Mouse (Mus musculus) mouse trophoblast stem cell (cell line): Measurements from ENCODE around the gene Hnrnpa1.

Experiments used
- in situ Hi-C, 2 experiments: fragments of 300-500 bp; cut with MseI, MboI; formaldehyde crosslinking; loops; 2 replicates in 1 of 2; 3 replicates in 1 of 2; pipeline ENCODE4 v1.15.1; 2025

Hnrnpa1 gene

GRCm38 (mm10) chr15:103240160-103241028 is at the start of gene Hnrnpa1:
TSS of gene Hnrnpa1 (plus strand) at chr15:103240432.
- in situ Hi-C loops, result no loop called here

GRCm38 (mm10) chr15:103190531-103191462 is 49.4 kb upstream of the Hnrnpa1 start:
- in situ Hi-C loops, result no loop called here

GRCm38 (mm10) chr15:103193606-103194005 is 46.6 kb upstream of the Hnrnpa1 start:
- in situ Hi-C loops, result no loop called here

- in situ Hi-C loops, result no loop called here
Measured at GRCm38 (mm10) chr15:103196835-103197234, 43.4 kb upstream of the Hnrnpa1 start.

- in situ Hi-C loops, result no loop called here
Measured at GRCm38 (mm10) chr15:103197785-103198184, 42.4 kb upstream of the Hnrnpa1 start.

GRCm38 (mm10) chr15:103202088-103202793 is 38.0 kb upstream of the Hnrnpa1 start:
- in situ Hi-C loops, result no loop called here

- in situ Hi-C loops, result no loop called here
Measured at GRCm38 (mm10) chr15:103205156-103205555, 35.1 kb upstream of the Hnrnpa1 start.

GRCm38 (mm10) chr15:103214149-103214548 is 26.1 kb upstream of the Hnrnpa1 start:
- in situ Hi-C loops, result no loop called here

- in situ Hi-C loops, result no loop called here
Measured at GRCm38 (mm10) chr15:103214971-103215907, 25.0 kb upstream of the Hnrnpa1 start.

GRCm38 (mm10) chr15:103216052-103216451 is 24.2 kb upstream of the Hnrnpa1 start:
- in situ Hi-C loops, result no loop called here

GRCm38 (mm10) chr15:103220785-103221184 is 19.4 kb upstream of the Hnrnpa1 start:
- in situ Hi-C loops, result no loop called here

GRCm38 (mm10) chr15:103221386-103221785 is 18.8 kb upstream of the Hnrnpa1 start:
- in situ Hi-C loops, result no loop called here

GRCm38 (mm10) chr15:103224161-103224560 is 16.1 kb upstream of the Hnrnpa1 start:
- in situ Hi-C loops, result no loop called here

GRCm38 (mm10) chr15:103227022-103227421 is 13.2 kb upstream of the Hnrnpa1 start:
- in situ Hi-C loops, result no loop called here

- in situ Hi-C loops, result no loop called here
Measured at GRCm38 (mm10) chr15:103227572-103227971, 12.7 kb upstream of the Hnrnpa1 start.

GRCm38 (mm10) chr15:103228904-103229303 is 11.3 kb upstream of the Hnrnpa1 start:
- in situ Hi-C loops, result no loop called here

GRCm38 (mm10) chr15:103233119-103233518 is 7.1 kb upstream of the Hnrnpa1 start:
- in situ Hi-C loops, result no loop called here

- in situ Hi-C loops, result no loop called here
Measured at GRCm38 (mm10) chr15:103237295-103237694, 2.9 kb upstream of the Hnrnpa1 start.

- in situ Hi-C loops, result no loop called here
Measured at GRCm38 (mm10) chr15:103239130-103239684, 1.0 kb upstream of the Hnrnpa1 start.

GRCm38 (mm10) chr15:103239685-103240159 is 510 bp upstream of the Hnrnpa1 start, which contains the start of gene Cbx5:
TSS of gene Cbx5 (minus strand) at chr15:103239816.
- in situ Hi-C loops, result no loop called here
